Mouse (Mus musculus): ENCODE results near the gene Nans.

Nans gene

DNA sequence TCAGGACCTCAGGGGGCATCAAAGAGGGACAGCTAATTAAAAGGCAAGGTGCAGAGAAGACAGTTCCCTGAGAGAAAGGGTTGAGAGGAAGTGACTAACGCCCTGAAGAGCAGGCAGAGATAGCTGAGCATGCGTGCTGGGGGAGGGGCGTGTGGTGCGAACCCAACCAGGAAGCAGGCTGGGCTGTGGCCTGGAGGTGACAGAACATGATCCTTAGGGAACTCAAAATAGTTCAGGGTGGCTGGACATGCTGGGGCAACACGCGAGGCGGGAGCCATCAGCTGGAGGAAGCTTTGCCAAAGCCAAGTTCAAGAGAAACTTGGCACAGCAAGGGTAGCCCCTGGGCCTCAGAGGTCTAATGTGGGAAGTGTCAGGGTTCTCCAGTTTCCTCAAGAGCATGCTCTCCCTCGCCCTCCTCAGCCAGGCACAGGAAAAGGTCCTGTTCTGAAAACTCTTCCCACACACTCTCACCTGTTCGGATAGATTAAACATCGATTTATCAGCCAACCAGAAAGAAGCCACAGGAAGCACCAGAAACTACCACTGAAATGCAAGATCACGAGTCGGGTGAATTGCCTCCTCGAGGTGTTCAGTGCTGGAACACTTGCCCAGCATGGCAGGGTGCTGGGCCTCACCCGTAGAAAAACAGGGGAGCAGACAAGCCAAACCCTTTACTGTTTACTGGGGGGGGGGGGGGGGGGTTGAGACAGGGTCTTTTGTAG lies 3.2 kb upstream of the Nans start:
- peak; percentile 85 for DNase-seq

DNA sequence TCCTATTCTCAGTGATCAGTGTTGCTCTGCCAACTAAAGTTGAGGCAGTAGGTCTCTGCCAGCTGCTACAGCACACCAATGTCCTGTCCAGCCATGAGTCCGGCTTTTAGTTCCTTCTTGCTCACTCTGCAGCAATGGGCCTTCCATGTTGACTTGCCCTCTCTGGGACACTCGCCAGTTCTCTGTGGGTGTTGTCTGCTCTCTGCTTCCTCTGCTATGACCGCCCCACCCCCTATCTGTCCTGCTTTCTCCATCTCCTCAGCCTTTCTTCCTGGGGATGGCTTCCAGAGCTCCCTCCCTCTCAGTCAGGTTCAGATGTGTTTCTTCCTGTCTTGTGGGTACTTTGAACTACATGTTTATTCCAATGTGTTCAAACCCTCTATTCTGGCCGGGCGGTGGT lies 1.7 kb upstream of the Nans start:
- DNase-seq = peak; percentile 76

DNA sequence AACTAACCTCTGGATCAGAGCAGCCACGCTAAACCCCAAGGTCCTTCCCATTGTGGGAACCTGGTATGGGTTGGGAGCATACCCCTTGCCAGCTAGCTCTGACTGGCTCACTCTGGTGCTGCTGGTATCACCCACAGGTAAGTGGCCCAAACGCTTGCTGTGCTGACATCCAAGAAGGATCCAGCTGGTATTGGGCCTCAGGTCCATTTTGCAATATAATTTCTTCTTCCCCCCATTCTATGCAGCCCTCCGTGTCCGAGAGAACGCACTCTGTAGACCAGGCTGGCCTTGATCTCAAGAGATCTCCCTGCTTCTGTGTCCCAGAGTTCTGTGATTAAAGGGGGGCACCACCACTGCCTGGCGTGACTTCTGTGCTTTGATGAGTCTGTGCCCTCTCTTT lies 4.0 kb downstream of the Nans start:
- DNase-seq = no peak

DNA sequence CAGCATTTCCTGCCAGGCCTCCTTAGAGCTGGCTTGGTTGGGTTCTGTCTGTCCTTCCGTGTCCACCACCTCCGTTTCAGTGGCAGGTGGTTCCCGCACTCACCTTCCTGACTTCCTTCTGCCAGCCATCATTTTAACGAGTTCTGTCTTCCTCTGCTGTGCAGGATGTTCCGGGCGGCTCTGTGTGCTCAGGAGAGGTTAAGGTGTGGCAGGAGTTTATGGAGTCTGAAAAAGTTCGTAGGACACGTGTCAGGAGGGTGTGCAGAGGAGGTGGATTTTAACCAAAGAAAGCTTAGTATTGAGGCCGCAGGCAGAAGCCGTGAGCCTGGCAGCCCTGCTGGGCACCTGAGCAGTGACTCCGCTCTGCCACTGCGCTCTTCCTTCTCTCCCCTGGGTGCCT lies 6.5 kb downstream of the Nans start:
- no peak for DNase-seq

DNA sequence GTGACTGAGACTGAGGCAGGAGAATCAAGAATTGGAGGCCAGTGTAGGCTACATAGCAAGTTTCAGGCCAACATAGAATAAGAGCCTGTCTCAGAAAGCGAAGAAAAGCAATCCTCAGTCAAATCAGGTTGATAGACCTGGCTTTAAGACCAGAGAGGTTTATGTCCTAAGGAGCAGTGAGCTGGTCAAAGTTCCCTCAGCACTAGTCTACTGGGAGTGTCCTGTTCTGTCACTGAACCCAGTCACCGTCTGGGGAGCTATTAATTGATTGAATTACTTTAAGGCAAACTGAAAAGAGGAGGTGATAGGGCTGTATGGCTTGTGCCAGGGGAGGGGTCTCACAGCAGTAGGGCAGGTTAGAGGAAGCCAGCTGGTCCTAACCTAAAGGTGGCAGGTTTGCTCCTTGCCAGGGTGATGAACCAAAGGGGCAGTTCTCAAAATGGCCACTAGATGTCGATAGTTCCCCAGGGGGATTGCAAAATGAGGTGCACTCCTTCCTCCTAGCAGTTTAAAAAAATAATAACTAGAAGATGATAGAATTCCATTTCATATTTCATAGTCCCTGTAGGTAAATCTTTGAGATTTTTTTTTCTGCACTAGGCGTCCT lies 8.3 kb downstream of the Nans start:
- DNase-seq = peak; percentile 81

DNA sequence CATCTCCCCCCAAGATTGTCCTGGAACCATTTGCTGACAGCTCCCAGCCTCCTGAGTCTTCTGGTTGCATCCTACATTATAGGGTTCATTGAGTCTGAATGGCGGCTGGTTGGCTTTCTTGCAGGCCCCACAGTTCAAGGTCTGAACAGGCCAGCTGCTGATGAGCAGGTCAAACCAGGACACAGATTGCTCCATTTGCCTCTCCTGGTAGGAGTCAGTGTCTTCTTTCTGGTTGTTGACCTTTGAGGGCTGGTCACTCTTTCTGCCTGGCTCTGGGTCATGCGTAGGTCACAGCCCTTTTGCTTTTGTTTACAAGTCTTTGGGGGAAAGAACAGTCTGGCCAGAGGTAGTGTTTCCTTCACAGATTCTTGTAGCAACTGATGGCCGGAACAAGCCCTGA lies 9.5 kb downstream of the Nans start:
- DNase-seq = no peak

DNA sequence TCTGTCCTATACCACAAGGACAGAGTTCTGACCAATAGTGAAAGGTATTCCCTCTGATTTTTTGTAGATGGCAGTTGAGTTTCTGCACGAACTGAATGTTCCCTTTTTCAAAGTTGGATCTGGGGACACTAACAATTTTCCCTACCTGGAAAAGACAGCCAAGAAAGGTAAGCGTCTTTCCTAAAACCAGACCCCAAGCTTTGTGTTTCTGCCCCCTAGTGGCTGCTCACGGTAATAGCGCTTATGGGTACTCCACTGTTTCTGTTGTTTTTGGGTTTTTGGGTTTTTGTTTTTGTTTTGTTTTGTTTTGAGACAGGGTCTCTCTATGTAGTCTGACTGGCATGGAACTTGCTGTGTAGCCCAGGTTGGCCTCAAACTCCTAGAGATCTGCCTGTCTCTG lies 9.9 kb downstream of the Nans start:
- DNase-seq = peak; percentile 66

DNA sequence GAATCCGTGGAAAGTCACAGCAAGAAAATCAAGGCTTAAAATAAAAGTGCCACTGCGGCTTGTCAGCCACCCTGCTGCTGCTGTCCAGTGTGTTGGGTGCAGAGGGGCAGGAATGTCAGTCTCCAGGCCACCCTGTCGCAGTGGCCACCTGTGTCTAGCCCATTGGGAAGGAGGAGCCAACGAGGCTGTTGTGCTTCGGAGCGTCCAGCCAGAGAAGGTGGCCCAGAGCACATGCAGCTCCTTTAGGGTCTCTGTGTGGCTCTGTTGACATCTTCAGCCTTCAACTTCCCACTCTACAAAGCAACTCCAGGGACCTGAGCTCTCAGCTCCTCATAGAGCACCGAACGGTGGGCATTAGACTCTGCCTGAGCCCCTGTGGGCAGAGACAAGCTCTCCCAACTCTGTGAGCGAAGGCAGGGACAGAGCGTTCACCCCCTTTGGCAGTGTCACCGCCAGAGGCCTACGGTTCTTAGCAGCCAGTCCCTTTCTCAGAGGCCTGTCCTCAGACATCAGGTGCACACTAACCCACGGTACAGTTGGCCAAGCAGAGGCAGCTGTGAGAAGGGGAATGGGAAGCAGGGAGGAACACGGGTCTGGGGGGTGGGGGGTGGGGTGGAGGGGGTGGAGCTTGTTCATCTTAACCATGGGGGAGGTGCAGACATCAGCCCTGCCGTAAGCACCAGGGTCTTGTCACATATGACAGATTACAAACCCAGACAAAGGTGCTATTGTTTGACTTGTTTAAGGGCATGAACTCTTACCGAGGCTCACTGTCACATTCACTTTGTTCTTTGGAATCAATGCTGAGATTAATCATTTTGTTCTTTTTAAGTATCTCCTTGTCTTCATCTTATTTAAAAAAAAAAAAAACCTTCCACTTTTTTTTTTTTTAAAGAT lies 13.8 kb downstream of the Nans start:
- DNase-seq = no peak

DNA sequence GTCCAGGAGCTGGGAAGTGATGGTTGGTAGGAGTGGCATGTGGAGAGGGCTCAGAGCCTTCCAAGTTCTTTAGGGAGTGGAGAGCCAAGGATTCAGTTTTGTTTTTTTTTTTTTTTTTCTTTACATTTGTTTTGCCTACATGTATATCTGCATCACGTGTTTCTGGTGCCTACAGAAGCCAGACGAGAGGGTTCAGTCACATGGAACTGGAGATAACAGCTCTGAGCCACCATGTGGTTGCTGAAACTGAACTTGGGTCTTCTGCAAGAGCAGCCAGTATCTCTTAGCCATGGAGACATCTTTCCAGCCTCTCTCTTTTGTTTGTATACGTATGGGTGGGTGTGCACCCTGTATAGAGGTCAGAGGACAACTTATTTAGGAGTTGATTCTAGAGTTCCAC lies 14.8 kb downstream of the Nans start:
- no peak for DNase-seq

DNA sequence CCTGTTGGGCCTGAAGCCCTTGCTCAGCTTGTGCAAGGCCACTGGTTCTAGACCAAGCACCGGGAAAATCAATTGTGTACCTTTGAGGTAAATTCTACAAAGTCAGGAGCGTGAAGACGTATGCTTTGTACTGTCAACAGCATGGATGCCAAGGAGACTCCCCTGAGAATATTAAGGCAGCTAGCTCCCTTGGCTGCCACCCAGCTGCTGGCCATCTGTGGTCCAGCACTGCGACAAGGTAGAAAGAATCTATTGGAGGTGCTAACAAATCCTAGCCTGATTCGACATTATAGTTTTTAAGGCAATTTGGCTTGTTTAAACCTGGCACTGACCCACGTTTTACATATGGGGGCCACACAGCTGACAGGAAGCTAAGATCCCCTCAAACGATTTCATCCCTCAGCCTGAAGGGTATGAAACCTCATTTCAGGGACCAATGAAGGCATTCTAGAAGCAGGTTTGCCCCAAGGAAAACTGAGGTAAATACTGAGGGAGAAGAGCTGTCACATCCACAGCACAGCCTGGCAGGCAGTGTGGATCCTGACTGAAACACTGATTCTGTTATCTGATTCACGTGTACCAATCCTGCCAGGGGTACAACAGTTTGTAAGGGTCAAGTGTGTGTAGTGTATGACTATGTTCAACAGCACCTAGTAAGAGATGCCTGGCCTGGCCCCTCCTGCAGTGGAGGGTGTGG lies 16.5 kb downstream of the Nans start:
- DNase-seq = no peak

DNA sequence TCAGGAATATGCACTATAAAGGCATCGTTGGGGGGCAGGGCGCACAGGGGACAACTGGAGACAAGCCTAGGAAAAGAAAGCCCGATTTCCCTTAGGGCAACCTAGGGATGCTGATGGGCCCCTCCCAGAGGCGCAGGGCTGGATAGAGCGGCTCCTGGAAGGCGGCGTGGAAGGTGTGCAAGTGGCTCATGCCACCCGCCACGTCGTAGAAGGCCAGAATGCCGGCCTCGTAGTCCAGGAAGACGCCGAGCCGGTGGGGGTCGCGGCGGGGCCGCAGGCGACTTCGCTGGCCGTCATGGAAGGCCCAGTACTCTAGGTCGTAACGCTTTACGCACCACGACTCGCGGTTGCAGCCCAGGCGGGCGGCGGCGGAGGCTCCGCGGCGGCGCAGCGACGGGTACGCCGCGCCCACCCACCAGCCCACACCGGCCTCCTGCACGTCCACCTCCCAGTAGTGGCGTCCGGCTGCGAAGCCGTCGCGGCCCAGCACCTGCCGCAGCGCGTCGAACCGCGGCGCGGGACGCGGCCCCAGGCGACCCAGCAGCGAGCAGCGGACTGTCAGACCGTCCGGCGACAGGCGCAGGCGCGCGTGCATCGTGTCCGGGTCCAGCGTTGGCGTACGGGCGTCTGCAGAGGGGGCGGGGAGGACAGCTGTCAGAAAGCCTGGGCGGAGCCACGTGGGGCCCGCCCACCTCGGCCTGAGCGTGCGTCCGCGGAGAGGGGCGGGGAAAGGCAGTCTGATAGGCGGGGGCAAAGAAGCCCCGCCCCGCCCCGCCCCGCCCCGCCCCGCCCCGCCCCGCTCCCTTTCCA lies 18.0 kb downstream of the Nans start:
- DNase-seq = peak; percentile 98

DNA sequence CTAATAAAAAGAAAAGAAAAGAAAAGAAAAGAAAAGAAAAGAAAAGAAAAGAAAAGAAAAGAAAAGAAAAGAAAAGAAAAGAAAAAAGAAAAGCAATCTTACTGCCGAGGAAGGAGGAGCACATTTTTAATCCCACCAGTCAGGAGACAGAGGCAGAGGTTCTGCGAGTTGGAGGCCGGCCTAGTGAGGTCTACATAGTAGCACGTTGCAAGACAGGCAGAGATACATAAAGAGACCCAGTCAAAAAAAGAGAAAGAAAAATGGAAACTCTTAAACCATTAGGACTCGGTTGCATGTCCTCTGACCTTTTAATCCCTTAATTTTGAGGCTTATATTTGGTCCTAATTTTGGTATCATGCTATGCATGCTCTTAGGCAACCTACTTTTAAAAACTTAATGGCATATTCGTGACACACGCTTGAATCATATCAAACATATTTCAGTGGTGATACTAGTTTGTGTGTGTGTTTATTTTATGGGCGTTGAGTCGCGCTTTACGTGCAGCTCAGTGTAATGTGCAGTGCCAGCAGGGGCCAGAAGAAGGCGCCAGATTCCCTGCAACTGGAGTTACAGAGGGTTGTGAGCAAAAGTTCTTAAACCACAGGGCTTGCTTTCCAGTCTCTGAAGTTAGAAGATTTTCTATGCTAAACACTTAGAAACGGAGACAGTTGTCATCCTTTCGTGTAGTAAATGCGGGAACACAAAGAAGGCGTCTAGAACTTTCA lies 18.9 kb downstream of the Nans start:
- peak; percentile 91 for DNase-seq

DNA sequence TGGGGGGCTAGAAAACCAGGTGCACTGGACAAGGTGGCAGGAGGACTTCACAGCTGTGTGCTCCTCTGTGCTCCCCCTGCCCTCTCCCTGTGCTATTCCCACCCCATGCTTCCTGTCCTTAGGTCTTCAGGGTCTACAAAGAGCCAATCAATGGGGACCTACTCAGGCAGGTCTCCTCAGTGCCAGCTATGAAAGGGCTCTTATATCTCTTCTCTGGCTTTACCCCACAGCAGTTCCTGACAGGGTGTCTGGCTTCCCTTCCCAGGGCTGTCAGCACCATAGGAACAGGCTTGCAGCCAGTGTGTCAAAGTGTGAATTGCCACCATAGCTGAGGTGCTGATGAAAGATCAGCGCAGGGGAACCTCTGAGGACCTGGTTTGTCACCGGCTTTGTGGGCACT lies 31.4 kb downstream of the Nans start:
- no peak for DNase-seq

DNA sequence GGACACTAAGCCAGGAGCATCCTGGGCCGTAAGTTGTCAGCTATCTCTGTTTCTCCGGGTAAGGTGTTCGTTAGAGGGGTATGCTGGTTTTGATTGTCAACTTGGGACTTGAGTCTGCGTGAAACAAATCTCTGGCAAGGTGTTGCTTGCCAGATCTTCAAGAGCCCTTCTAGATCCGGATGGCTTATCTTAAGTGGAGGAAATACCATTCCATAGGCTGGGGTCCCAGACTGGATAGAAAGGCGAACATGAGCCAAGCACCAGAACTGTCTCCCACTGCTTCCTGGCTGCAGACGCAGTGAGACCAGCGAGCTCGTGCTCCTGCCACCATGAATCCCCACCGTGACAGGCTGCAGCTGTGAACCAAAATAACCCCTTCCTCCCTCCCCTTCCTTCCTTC lies 32.4 kb downstream of the Nans start:
- no peak for DNase-seq

DNA sequence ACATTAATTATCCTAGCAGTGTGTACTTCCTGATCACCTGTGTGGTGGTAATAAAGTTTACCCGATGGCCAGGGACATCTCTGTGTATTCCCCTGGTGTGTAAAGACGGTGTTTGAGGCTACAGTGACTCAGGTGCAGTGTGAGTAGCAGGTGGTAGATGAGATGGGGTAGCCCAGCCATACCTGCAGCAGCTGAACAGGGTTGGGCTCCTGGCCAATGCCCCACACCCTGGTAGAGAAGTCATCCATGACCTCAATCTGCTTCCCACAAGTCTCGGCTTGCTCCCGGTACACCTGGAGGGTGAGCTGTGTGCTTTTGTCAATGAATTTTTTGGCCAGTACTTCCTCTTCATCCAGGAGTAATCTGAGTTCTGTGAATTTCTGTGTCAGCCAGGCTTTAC lies 34.3 kb downstream of the Nans start:
- DNase-seq = peak; percentile 43

DNA sequence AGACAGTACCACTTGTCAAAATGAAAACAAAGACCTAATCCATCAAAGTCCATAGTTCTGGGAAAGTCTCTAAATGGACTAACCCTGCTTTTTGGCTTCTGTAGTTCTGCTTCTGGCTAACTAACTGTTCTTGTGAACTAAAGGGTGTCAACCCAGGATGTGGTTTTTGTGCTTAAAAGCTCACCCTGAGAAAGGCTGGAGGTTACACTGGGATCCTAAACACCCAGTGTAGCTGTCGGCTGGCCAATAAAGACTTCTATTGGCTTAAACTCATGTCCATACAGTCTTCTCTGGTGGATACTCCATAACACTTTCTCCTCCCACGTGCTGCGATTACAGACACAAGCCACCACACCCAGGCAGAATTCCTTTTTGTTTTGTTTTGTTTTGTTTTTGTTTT lies 37.2 kb downstream of the Nans start:
- no peak for DNase-seq

DNA sequence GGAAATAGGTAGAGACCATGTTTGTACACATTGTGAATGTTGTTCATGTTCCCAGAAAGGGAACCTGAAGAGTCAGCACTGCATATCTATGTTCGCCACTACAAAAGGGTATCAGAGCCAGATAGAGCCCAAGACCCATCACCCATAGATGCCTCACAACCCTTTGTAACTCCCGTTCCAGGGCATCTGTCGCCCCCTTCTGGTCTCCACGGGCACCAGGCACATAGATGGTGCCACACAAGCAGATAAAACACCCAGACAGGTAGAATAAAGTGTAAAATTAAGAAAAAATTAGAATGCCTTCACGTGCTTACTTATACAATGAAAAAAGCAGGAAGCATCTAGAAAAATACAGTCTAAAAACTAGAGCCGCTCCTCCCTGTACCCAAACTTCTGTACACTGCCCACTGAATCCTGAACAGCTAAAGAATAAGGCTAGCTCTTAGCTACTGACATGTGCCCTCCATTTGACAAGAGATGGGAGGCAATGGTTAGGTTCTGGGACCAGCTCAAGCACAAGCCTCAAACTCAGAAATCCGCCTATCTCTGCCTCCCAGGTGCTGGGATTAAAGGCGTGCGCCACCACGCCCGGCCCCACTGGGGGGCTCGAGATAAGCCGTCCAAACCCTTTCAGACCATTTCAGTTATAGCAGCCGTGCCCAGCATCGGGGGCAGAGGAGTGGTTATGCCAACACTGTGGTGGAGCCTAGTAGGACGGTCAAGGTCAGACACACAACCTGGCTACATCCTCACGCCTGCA lies 37.9 kb downstream of the Nans start:
- DNase-seq = no peak

DNA sequence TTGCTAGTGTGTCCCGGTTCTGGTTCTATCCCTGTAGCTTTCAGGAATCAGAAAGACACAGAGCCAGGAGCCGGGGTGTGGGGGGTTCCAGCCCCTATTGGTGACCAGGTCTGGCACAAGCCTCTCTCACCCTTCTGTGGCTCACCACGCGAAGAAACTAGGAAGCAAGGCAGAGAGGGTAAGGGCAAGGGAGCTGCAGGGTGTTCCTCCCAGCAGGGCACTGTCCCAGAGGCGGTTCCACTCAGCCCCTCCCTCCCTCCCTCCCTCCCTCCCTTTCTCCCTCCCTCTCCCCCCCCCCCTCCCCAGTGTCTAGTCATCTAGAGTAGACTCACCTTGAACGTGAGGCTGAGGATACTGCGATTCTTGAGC lies 38.5 kb downstream of the Nans start:
- no peak for DNase-seq

DNA sequence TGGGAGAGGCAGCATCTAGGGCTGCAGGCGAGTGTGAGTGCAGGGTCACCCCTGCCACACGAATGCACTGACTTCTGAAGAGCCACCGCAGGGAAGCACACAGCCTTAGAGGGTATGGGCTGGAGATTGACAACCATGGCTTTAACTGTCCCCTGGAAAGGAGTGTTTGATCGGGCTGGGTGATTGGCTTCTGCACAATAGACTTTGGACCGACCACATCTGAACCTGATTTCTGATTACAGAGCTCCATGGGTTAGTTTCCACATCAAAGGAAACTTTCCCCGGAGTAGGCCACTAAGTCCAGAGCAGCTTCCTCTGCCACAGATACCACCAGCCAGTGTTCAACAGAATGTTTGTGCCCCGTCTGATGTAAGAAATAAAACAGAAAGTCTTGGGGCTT lies 40.7 kb downstream of the Nans start:
- no peak for DNase-seq

DNA sequence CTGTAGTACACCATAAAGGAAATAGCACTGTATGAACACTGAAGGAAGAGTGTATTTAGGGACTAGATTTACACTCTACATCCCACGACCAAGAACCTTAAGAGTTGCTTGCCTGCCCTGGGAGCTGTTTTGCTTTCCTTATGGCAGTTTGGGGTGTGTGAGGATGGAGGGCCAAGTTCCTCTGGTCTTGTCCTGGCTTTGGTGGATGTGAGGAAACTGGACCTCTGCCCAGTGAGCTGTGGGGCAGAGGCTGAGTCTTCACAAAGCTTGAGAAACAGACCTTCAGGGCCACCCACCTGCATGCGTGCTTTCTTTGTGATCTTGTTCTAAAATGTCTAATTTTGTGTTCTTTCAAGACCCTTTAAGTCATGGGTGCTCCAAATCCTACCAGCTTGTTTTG lies 43.5 kb downstream of the Nans start:
- DNase-seq = no peak

DNA sequence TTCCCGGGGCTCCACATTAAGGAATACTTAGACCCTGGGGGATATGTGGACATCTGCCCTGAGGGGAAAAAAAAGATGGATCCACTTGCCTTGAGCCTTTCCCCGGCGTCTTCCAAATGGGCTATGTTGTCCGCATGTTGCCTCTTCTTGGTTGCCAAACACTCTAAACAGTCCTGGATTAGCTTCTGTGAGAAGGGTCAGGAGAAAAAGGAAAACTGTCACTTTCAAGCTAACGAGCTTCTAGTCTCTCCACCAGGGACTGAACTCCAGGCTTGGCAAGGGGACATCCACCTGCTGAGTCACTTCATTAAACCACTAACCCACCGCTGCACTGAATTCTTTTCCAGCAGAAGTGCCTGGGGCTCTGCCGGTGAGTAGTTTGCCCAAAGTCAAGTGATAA lies 43.9 kb downstream of the Nans start:
- no peak for DNase-seq
